8 mouse cellular contexts compared by ENCODE assay signal in the genomic region with DNA sequence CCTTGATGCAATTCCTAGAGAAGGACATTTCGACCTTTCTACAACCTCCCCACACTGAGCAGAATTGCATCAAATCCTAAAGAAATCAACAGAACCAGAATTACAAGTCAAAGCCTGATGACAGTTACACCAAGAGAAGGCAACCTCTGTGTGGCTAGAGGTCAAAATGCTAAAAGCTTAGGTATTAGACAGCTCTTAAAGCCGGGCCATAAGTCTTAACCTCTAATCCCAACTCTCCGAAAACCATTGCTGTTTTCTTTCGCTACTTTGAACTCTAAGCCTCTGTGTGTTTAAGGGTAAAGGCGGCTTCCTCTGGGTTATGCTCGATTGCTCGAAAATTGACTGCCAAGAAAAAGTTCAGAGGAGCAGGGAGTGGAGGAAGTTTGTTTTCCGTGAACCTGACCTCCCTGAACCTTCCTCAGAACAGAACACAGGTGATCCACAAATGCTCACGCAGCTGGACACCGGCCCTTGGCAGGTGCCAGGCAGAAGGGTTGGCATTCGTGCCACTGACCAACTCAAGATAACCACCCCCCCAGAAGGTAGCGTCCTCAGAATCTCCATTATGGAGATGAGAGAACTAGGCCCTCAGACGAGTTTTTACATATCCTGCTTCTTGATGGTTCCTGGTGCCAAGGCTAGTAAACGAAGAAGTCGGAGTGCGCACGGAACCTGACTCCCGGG. TPM values are rescaled to one million over a fixed set of nuclear protein-coding genes. Genes with fewer than 3 reads are reported as not detected.
DNase-seq lines count a peak whose midpoint lies in the region; ATAC-seq and TF ChIP-seq lines count a peak whose summit lies in the region.

No protein-coding gene starts in this region.

- peak overlapping the region; percentile 97 for H3K27ac ChIP-seq in heart, embryonic 15.5 days
- peak overlapping the region; percentile 97 for H3K27ac ChIP-seq in ES-E14 (ENCODE audit: insufficient read depth, low read depth, low read length, poor library complexity, severe bottlenecking)
- H3K27ac ChIP-seq in forebrain, embryonic 13.5 days: peak overlapping the region; percentile 78; the same call in 1 of the 2 replicates
- H3K27ac ChIP-seq in limb, embryonic 12.5 days: no peak overlapping the region
- peak overlapping the region; percentile 76; the same call in 1 of the 2 replicates for H3K27ac ChIP-seq in olfactory bulb, adult 2 months (ENCODE audit: insufficient read depth, low read depth, low read length)

- no peaks in the 10 kb centered on the region for H3K27me3 ChIP-seq in heart, embryonic 15.5 days
- no peaks in the 10 kb centered on the region; the same call in 1 of the 2 replicates for H3K27me3 ChIP-seq in forebrain, embryonic 13.5 days
- H3K27me3 ChIP-seq in limb, embryonic 12.5 days: peaks cover 23% of the 10 kb centered on the region

- no peak for TF ChIP-seq POLR2A in olfactory bulb, adult 2 months (IDR thresholded peaks at IDR 0.05; ENCODE audit: insufficient read depth, low read depth, low read length)

- H3K4me3 ChIP-seq in heart, embryonic 15.5 days: peak overlapping the region; percentile 66
- peak overlapping the region; percentile 90 for H3K4me3 ChIP-seq in ES-E14 (ENCODE audit: insufficient read depth in 1 of 2, low read depth in 1 of 2, low read length in 2 of 2, poor library complexity in 1 of 2, severe bottlenecking in 1 of 2)
- H3K4me3 ChIP-seq in forebrain, embryonic 13.5 days: peak overlapping the region; percentile 61
- H3K4me3 ChIP-seq in limb, embryonic 12.5 days (replicated peaks): peak overlapping the region; percentile 60
- H3K4me3 ChIP-seq in olfactory bulb, adult 2 months (ENCODE audit: insufficient read depth, low read depth, low read length): peak overlapping the region; percentile 72

- intact Hi-C loops in heart, postnatal 10 days (cut with DNase I): no loop called here

- peak overlapping the region; percentile 60 for H3K4me2 ChIP-seq in heart, embryonic 15.5 days
- peak overlapping the region; percentile 71 for H3K4me2 ChIP-seq in forebrain, embryonic 13.5 days
- peak overlapping the region; percentile 63 for H3K4me2 ChIP-seq in limb, embryonic 12.5 days

- 22% methylated on average over 18 of the region's 18 CpGs for WGBS in heart, embryonic 15.5 days
- WGBS in forebrain, embryonic 13.5 days: 24% methylated on average over 18 of the region's 18 CpGs
- 21% methylated on average over 18 of the region's 18 CpGs for WGBS in limb, embryonic 12.5 days
- WGBS in olfactory bulb, adult 2 months: 19% methylated on average over 18 of the region's 18 CpGs

- peaks cover 7% of the 10 kb centered on the region for H3K4me1 ChIP-seq in heart, embryonic 15.5 days (replicated peaks)
- peaks cover 0 to 8% of the 10 kb centered on the region in 2 experiments; a peak in 2 of 4 replicates for H3K4me1 ChIP-seq in ES-E14 (ENCODE audit: control insufficient read depth in 2 of 2, insufficient read depth in 2 of 2, low read length in 2 of 2, poor library complexity in 1 of 2)
- peaks cover 14% of the 10 kb centered on the region for H3K4me1 ChIP-seq in forebrain, embryonic 13.5 days
- no peaks in the 10 kb centered on the region for H3K4me1 ChIP-seq in limb, embryonic 12.5 days (replicated peaks)
- no peaks in the 10 kb centered on the region for H3K4me1 ChIP-seq in olfactory bulb, adult 2 months (ENCODE audit: control insufficient read depth, insufficient read depth, low read length)

- no peak for DNase-seq in heart, postnatal 10 days
- no peak for DNase-seq in ES-E14 (ENCODE audit: low read depth, low spot score)
- no peak for DNase-seq in layer of hippocampus, adult 18-20 months (ENCODE audit: low spot score in 2 of 2)
- no peak for DNase-seq in spleen, postnatal 4 days (ENCODE audit: low spot score in 2 of 2)

- ATAC-seq in heart, embryonic 15.5 days (replicated peaks; ENCODE audit: insufficient number of reproducible peaks, insufficient read depth, low FRiP score, low read depth): no peak
- no peak for ATAC-seq in forebrain, embryonic 13.5 days
- ATAC-seq in limb, embryonic 12.5 days (ENCODE audit: insufficient number of reproducible peaks, insufficient read depth, low FRiP score, low TSS enrichment, low read depth): no peak

- TF ChIP-seq CTCF in olfactory bulb, adult 2 months (IDR thresholded peaks at IDR 0.05; ENCODE audit: insufficient read depth, low read depth, low read length): no peak

- H3K9ac ChIP-seq in heart, embryonic 15.5 days: peak overlapping the region; percentile 64
- H3K9ac ChIP-seq in ES-E14 (ENCODE audit: insufficient read depth, low read depth, low read length, poor library complexity, severe bottlenecking): peak overlapping the region; percentile 90
- peak overlapping the region; percentile 73 for H3K9ac ChIP-seq in forebrain, embryonic 13.5 days
- peak overlapping the region; percentile 69 for H3K9ac ChIP-seq in limb, embryonic 12.5 days (replicated peaks)

- no peaks in the 10 kb centered on the region for H3K9me3 ChIP-seq in heart, embryonic 15.5 days (replicated peaks)
- no peaks in the 10 kb centered on the region for H3K9me3 ChIP-seq in ES-E14 (ENCODE audit: control insufficient read depth, insufficient read depth, low read depth, low read length)
- H3K9me3 ChIP-seq in forebrain, embryonic 13.5 days (replicated peaks): no peaks in the 10 kb centered on the region
- no peaks in the 10 kb centered on the region for H3K9me3 ChIP-seq in limb, embryonic 12.5 days

- in situ Hi-C loops in ES-E14 (cut with MboI; ENCODE audit: low sequenced_read_pairs in 2 of 2, unreplicated experiment in 2 of 2): no loop called here

- no peaks in the 10 kb centered on the region for H3K36me3 ChIP-seq in heart, embryonic 15.5 days
- H3K36me3 ChIP-seq in ES-E14 (ENCODE audit: control insufficient read depth, insufficient read depth, low read length, poor library complexity, severe bottlenecking): no peaks in the 10 kb centered on the region
- H3K36me3 ChIP-seq in forebrain, embryonic 13.5 days (ENCODE audit: poor library complexity, severe bottlenecking): no peaks in the 10 kb centered on the region
- H3K36me3 ChIP-seq in limb, embryonic 12.5 days: no peaks in the 10 kb centered on the region

TF ChIP-seq in ES-E14, 5 proteins besides CTCF, POLR2A, EP300 and RAD21:
- TF ChIP-seq ZNF384 (IDR thresholded peaks at IDR 0.05; ENCODE audit: low read depth, low read length) (no peak), ZC3H11A (IDR thresholded peaks at IDR 0.05; ENCODE audit: borderline replicate concordance, low read depth, low read length) (no peak), MAFK (IDR thresholded peaks at IDR 0.05; ENCODE audit: insufficient read depth, low read depth, low read length) (no peak), HCFC1 (IDR thresholded peaks at IDR 0.05; ENCODE audit: borderline replicate concordance, insufficient read depth, low read length) (no peak), CHD2 (IDR thresholded peaks at IDR 0.05; ENCODE audit: low read depth, low read length) (no peak)

RNA-seq across cellular contexts. Expression of a gene that starts 0.9 kb away (rescaled TPM):
- polyA plus RNA-seq in heart, embryonic 15.5 days (2015; fragmentation: Nextera tagmentation; extraction: Ambion mirVana): 277 and 305 TPM in 2 replicates
- total RNA-seq in heart, postnatal 10 days (2021): 100 to 1,000 TPM; 884 to 926 TPM
- total RNA-seq in ES-E14 (2012; rRNA removed): 159 and 160 TPM in 2 replicates
- polyA plus RNA-seq in forebrain, embryonic 13.5 days (2015; fragmentation: Nextera tagmentation; extraction: Ambion mirVana): 87.4 and 96.7 TPM in 2 replicates
- 81.1 and 84.3 TPM in 2 replicates for polyA plus RNA-seq in limb, embryonic 12.5 days (2016; fragmentation: Nextera tagmentation; extraction: Ambion mirVana)
- polyA plus RNA-seq in olfactory bulb, adult 2 months (2012; ENCODE audit: insufficient read depth, insufficient read length, low replicate concordance, missing spikeins): not detected in 2 replicates
- 100 to 1,000 TPM; 224 to 234 TPM for total RNA-seq in layer of hippocampus, adult 18-20 months (2021)
